Mouse (Mus musculus) E14TG2a.4 (cell line): ENCODE measurements around the gene Rnf2.

ENCODE experiments used
- CTCF ChIP-seq: conservative IDR thresholded peaks from 2 replicates; pipeline ENCODE4 v1.5.1; 2014; ENCODE audit warnings: low read length
- NANOG ChIP-seq: IDR thresholded peaks from 2 replicates; pipeline ENCODE4 v1.6.1; 2014; ENCODE audit warnings: borderline replicate concordance, low read length, mixed read lengths
- POU5F1 ChIP-seq: IDR thresholded peaks from 2 replicates; pipeline ENCODE4 v1.6.1; 2014; ENCODE audit warnings: low read length, borderline replicate concordance

DNA sequence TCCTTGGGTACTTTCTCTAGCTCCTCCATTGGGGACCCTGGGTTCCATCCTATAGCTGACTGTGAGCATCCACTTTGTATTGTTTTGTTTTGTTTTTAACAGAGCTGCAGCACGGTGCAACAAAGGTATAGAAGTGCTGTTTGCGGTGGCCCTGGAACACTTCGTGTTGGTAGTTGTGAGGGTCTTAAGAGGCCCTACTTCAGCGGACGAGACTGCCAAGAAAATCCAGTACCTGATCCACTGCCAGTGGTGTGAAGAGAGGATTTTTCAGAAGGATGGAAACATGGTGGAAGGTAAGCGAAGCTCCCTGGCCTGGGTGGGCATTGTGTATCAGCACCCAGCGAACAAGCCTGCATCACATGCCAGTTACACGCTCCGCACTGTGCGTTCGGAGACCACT, 48.8 kb downstream of the Rnf2 start:
- TF ChIP-seq CTCF (no peak), POU5F1 (no peak), NANOG (no peak)
